Mouse (Mus musculus) spleen, postnatal 10 days (tissue): ENCODE data around the gene Hcar1.

Experiments
- DNase-seq, 2 experiments: peaks; one replicate each; pipeline ENCODE4 v3.0.0; 2021 to 2022; ENCODE audit warnings: low spot score in 2 of 2

Gene Hcar1

DNA sequence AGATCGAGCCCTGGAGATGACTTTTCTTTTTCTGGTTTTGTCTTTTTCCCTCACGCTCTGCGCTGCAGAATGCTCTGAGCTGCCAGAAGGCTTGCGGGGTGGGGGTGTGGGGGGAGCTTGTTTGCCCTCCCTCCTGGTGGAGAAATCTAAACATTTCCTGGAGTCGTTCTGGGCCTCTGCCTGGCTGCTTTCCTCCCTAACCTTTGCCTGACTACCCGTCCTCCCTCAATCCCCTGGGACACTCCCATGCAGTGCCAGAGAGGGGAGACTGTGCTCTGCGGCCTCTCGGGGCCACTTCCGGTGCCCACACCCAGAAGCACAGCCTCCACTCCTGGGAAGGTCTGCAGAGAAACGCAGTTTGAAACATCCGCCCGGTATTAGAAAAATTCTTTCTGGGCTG lies at the start of gene Hcar1:
Gene Hcar1, minus strand, starts transcription at position 93 of the 400 bp plus-strand sequence.
- no peak for DNase-seq

DNA sequence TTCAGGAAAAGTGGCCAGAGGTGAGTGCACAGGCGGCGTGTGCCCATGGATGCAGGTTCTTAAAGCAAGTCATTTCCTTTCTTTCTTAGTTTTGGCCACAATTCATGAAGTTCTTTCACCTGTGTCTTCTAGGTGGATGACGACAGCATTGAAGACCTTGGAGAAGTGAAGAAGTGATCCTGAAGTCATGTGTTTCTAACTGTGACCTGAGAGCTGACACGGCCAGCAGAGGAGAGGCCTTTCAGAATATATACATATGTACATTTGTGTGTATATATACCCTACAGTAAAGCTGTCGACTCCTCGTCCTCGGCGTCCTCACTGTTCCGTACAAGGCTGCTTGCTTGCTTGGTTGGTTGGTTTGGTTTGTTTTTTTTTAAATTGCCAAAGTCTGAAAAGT lies 47.3 kb upstream of the Hcar1 start, which contains the start of gene Gm43518:
Gene Gm43518, plus strand, starts transcription at position 301 of the 400 bp plus-strand sequence.
- DNase-seq, result no peak

DNA sequence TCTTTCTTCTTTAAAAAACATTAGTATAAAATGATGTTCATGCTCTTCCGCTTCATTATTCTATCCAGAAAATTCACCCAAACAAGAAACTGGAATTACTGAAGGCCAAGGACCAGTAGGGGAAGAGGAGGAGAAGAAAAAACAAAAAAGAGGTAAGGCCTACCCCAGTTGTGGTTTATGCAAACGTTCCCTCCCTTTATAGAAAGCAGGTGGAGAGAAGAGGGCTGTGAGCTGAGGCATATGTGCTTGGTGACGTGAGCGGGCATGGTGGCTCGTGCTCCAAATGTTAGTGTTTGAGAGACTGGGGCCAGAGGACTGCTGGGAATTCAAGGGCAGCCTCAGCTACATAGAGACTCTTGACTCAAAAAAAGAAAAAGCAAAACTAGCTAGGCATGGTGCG lies 42.3 kb upstream of the Hcar1 start:
- no peak for DNase-seq

DNA sequence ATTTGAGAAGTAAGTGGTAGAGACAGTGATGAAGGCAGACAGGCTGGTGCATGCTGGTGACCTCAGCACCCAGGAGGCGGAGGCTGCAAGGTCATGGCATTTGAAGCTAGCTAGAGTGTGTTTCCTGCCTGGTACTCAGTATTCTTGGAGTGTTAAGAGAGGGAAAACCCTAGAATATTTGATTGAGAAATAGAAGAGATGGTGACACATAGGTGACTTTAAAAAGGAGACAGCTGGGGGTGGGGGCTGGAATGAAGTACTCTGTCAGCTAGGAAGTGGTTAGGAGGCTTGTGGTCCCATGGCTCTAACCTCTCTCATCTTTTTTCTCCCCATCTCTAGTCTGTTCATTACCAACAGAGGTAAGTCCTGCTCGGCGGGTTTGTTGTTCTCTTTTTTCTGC lies 35.0 kb upstream of the Hcar1 start:
- DNase-seq, result no peak

DNA sequence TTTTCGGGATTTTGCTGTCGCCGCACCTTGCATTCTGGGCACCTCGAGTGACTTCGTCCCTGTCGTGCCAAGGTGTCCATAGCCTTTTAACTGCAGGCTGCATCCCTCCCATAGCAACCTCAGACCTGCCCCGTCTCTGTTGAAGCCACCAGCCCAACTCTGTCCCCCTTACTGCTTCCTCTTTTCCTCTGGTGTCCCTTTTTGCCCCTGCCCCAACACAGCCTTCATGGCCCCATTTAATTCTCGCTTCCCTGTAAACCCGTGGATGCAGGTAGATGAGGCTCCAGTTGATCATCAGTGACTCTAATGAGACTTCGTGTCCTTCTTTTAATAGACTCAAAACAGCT lies 27.8 kb upstream of the Hcar1 start:
- no peak for DNase-seq

DNA sequence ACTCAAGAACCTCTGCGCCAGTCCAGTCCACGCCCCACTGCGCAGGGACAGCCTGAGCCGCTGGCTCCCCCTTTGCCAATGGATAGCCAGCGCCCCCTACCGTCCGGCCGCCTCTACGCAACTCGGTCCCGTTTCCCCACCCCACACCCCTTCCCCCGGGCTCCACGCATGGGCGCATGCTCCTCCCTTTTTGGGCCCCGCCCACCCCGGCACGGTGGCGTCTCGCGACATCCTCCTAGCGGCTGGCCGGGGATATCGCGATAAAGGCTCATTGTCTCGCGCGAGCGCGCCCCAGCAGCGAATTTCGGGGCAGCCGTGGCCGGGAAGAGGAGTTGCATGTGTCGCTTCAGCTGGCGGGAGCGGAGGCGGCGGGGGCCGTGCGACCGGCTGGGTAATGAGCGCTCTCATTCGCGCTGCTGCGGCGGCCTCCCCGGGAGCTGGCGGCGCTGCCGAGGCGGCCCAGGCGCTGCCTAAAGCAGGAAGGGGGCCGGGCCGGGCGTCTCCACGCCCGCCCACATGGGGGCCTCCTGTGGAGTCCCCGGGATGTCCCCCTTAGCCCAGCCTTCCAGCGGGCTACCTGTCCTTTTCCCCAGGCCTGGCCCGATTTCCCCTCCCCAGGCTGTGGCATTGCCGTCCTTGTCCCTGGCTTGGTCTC lies 27.3 kb upstream of the Hcar1 start, which contains the start of gene Denr:
Gene Denr, plus strand, starts transcription at position 200 of the 655 bp plus-strand sequence.
- peak; percentile 99 to 100 for DNase-seq

DNA sequence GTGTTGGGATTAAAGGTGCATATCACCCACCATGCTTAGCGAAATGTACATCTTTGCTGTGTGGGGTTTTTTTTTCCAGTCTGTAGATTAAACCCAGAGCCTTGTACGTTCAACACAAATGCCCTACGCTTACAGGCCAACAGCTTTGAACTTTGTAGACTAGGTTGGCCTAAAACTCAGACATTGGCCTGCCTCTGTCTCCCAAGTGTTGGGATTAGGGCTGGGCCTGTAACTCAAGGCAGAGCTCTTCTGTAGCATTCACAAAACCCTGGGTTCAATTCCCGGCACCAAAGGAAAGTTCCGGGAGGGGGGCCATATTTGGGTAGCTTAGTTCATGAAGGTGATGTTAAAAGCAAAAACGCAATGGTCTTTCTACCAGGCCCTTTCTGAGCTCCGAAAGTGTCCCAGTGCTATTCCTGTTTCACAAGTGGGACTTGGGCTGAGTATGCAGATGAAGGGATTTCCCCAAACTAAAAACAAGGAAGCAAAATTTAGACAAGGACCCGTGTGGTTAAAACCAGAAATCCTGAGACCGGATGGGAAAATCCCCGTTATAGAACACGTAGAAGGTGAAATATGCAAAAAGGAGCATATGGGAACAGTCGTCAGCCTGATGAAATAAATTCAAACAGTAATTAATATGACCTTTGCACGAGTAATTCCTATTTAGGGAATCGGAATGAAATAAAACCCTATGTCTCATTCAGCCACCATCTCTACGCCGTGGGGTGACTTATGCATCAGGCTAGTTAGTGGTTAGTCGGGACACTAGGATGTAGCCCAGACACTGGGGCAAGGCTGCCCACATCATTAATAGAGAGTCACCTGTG lies 26.5 kb upstream of the Hcar1 start:
- DNase-seq, result no peak

DNA sequence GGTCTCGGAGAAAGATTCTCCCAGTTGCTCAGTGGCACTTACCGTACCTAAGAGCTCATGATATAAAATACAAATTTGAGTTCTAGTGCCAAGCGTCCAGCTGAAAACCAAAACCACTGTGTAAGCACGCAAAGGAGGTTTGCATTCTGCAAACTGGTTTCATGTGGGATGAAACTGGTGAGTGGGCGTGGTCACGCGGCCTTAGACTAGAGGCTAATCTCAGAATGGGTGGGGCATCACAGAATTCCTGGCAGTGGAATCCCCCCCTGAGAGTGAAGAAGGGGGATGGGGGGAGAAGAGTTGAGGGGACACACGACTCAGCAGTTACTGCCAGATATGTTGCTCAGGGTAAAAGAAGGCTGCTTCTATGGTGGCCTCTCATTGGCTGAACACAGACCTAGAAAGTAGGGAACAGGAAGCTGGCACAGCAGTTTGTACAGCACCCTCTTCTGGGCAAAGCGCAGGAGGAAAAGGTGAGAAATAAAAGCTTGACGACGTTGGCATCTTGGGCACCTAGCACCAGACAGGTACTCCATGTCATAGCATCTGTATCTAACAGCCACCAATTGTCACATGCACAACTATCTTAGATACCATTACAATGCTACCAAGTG lies 24.3 kb upstream of the Hcar1 start:
- no peak for DNase-seq

DNA sequence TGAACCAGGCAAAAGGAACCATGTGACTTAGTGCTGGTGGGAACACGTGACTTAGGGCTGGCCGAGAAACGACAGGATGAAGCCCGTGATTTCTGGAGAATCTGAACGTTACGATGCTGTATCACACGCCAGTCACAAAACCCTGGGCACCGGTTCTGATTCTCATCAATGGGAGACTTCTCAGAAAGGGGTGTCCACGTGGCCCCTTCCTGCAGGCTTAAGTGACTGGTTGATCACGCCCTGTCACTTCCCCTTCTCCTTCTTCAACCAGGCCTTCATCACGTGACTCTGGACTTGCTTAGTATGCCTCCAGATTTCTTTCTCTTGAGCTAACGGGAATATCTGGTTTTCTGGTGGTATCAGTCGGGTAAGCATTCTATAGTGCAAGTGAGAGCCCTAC lies 17.5 kb upstream of the Hcar1 start:
- no peak for DNase-seq

DNA sequence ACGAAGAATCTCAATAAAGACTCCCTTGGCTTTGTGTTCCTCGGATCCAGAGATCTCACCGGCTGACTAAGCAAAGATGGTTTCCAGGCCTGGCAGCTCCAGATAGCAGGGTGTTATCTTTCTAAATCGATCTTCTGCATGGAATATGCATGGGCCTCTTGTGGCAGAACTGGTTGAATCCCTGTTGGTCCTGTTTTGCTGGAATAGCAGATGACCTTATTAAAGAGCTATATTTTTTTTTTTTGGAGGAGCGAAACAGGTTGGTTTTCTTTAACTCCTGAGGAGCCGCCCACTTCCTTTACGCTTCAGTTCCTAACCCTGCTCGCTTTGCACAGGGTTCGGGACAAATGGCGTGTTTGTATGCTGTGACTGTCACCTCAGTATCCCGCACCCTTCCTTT lies 16.6 kb upstream of the Hcar1 start:
- DNase-seq, result no peak

DNA sequence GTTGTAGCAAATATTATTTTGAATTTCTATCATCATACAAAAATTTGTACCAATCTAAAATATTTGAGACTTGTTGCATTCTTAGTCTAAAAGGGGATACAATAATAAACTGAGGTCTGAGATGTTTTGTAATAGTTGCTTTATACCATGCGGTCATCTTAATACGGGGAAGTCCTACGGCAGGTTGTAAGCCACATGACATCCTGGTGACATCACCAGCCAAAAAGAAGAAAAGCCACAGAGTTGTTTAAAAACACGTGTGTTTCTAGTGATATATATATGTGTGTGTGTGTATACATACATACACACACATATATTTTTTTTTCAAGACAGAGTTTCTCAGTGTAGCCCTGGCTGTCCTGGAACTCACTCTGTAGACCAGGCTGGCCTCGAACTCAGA lies 13.7 kb upstream of the Hcar1 start:
- no peak for DNase-seq

DNA sequence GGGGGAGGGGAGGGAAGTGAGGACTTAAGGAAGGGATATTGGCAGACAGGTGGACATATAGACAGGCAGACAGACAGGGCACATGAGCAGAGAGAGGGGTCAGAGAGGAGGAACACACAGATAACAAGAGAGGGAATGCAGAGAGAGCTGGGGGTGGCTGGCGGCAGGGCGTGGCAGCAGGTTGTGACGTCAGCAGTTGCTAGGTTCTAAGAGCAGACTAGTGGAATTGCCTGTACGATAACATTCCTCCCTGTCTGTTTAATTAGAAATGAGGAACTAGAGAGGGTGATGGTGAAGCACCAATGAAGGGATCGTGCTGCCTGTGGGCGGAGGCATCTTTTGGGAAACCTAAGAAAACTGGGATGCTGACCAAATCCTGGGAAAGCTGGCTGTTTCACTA lies 11.8 kb upstream of the Hcar1 start:
- peak in 1 of 2 experiments; percentile 61 for DNase-seq

DNA sequence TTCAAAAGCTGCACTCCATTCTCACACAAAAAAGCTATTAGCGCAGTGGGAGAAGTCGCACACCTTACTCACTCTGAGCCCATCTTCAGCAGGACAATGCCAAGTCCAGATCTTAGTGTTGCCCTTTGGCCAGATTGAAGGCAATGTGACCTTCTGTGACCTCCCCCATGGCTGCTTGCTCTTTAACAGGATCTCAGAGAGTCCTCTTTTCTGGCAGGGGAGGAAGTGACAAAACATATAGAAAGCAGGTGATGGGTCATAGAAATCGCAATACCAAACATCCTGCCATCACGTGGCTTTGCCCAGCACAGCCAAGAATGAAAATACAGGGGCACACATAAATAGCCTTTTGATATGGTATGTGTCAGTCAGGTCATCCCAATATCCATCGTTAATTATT lies 11.2 kb upstream of the Hcar1 start:
- DNase-seq, result no peak

DNA sequence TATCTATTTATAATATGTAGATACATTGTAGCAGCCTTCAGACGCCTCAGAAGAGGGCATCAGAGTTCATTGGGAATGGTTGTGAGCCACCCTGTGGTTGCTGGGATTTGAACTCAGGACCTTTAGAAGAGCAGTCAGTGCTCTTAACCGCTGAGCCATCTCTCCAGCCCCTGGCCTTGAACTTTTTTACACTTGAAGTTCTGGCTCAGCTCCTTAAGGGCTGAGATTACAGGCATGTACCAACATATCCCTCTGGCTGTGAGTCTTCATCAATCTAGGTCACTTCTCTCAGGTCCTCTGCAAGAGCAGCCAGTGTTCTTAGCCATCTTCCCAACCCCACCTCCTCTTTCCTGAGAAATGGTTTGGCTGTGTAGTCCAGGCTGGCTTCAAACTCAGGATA lies 10.5 kb upstream of the Hcar1 start:
- DNase-seq, result no peak

DNA sequence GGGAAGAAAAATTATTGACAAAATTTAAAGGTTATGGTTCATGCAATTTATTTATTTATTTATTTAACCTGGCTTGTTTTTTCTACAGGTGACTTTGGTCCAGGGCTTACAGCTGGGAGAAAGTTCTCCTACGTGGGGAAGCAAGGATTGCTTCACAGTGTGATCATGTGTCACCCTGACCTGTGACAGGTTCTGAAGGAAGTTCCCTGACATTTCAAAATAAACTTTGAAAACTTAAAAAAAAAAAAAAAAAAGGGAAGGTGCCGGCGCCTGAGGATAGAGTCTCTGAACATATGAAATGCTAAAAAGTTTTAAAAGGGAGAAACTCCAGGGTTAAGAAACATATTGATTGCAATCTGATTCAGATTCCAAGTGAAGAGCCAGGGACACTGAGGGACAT lies 6.5 kb upstream of the Hcar1 start:
- DNase-seq, result no peak

DNA sequence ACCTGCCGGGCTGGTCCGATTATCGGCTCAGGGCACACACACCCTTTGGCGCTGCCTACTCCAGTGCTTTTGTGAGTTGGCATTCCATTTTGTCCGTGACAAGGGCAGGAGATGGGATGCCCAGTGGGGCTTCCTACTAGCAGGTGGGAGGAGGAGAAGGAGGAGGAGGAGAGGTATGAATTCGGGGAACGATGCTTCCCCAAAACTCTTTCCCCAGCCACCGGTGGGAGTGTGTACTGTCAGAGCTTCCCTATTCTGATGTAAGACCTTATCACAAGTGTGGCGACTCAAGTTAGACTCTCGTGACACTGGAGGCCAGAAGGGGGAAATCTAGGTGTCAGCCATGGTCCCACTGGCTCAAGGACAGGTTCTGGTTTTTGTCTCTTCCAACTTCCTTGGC lies 4.5 kb upstream of the Hcar1 start:
- DNase-seq, result no peak

DNA sequence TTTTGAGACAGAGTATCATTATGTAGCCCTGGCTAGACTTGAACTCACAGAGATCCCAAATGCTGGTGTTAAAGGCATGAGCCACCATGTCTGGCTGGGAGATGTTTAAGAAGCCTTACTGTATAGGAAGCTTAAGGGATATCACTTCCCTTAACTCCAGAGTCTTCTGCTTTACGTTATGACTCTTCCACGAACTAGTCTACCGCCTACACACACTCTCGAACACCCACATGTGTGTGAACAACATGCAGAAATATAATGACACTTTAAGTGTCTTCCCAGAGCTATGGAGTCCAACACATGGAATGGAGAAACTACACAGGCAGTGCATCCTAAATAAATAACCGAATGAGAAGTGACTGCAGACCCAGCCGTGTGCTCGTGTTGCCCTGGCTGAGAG lies 4.1 kb upstream of the Hcar1 start:
- no peak for DNase-seq

DNA sequence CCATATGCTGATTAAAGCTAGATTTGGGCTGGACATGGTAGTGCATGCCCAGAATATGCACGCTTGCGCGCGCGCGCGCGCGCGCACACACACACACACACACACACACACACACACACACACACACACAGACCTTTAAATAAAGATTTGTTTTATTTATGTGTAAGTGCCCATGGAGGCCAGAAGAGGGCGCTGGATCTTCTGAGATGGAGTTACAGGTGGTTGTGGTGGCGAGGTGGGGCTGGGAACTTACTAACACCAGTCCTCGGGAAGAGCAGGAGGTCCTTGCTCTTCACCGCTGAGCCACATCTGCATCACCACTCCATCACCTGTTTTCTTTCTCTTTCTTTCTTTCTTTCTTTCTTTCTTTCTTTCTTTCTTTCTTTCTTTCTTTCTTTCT lies 958 bp upstream of the Hcar1 start:
- DNase-seq, result no peak

DNA sequence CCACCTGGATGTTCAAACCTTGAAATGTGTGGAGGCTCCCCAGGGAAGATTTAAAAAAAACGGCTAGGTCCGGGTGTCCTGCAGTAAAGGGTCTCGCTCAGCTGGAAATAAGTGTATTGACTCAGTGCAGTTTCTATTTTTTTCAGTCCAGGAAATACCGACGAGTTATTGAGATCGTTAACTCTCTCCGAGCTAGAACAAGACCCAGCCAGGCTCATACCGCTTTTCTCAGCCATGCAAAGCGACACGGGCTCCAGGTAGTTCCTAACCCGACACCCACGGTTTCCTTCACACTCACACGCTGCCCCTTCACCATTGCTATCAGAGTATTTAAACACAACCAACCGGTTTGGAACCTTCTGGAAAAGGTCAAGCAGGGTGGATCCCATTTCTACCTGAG lies 1.8 kb downstream of the Hcar1 start:
- DNase-seq, result no peak

DNA sequence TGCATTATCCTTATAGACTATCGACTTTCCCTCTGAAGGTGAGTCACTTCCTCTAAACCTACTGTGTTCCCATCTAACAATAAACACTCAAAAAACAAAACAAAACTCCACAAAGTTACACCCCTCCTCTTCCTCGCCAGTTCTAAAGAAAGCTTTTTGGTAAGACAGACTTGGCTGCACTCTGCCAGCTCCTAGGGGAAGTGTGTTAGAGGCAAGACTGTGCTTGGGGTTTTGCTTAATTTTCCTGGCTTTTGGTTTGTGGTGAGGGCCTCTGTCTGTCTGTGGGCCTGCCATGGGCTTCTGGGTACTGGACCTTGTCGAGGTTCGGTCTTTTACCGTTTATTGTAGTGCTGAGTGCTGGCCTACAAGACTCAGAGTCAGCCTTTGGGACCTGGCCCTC lies 5.6 kb downstream of the Hcar1 start:
- DNase-seq, result no peak

DNA sequence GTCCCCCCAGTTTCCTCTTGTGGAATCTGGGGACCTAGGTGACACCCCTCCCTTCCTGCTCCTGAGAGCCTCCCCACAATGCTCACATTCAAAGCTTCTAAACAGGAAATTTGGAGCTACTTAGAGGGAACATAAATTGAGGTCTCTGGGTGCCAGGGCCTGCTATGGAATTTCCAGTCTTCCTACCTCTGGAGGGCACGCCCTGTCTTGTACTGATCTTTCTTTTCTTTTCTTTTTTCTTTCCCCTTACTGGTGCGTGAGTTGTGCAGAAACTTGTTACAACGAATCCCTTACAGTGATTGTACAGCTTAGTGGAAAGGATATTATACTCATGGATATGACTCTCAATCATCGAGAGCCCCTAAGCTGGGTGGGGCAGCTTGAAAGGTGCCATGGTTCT lies 10.2 kb downstream of the Hcar1 start:
- DNase-seq, result no peak

DNA sequence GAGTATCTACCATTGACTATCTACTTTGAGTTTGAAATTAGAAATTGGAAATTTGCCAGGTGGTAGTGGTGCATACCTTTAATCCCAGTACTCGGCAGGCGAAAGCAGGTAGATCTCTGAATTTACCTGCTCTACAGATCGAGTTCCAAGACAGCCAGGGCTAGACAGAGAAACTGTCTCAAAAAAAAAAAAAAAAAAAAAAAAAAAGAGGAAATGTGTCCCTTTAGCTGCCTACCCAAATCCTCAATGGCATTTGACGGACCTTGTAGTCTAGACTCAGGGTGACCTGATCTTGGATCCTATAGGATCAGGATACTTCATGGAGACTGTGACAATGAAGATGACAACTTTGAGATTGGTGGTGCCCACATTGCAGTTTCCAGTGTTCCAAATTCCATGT lies 13.4 kb downstream of the Hcar1 start:
- no peak for DNase-seq

DNA sequence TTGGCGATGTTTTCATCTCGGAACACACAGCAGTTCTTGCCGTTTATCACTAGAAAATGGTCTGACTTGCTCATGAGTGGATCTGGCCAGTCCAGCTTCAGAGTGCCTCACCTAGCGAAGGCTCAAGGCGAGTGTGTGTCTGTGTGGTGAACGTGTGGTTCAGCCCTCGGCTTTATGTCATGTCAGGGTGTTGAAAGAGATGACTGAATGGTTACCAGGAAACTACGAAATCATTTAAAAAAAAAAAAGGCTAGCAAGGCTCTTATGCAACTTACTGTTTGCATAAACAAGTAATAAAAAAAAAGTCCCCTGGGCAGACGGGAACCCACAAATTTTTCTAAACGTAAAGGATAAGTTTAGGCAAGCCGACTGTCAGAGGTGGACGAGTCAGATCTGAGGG lies 14.5 kb downstream of the Hcar1 start, which contains the start of gene Hcar2:
Gene Hcar2, minus strand, starts transcription at position 135 of the 400 bp plus-strand sequence.
- no peak for DNase-seq
